Comparison of ENCODE assay signal across 8 mouse cellular contexts in the genomic region with DNA sequence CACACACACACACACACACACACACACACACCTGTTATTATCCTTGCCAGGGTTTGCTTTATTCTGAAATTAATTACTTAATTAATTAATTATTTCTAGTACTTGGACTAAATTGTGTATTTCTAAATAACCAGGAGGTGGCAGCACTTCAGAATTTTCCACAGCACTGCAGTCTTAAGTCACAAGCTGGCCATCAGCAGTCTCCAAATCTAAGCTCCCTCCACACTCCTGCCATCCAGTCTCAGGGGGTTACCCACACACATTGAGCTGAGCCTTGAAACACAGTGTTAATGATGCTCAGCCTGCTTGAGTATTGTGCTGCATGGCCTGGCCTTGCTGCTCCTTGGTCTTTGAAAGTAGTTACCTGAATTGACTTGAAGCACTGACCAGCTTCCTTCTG. TPM values are rescaled to one million over a fixed set of nuclear protein-coding genes. Genes with fewer than 3 reads are reported as not detected.
DNase-seq lines count a peak whose midpoint lies in the region; ATAC-seq and TF ChIP-seq lines count a peak whose summit lies in the region.

No protein-coding gene starts in this region.

- no peaks in the 10 kb centered on the region for H3K9me3 ChIP-seq in E14TG2a.4 (ENCODE audit: low read length)
- no peaks in the 10 kb centered on the region for H3K9me3 ChIP-seq in hindbrain, embryonic 11.5 days (ENCODE audit: control insufficient read depth, low read length)
- H3K9me3 ChIP-seq in midbrain, embryonic 13.5 days = no peaks in the 10 kb centered on the region

- H3K27me3 ChIP-seq in heart, adult 2 months (ENCODE audit: control insufficient read depth, insufficient read depth, low read length) = no peaks in the 10 kb centered on the region
- H3K27me3 ChIP-seq in E14TG2a.4 (ENCODE audit: insufficient read depth, low read length) = no peaks in the 10 kb centered on the region
- no peaks in the 10 kb centered on the region for H3K27me3 ChIP-seq in hindbrain, embryonic 11.5 days (ENCODE audit: control insufficient read depth, insufficient read depth, low read length)
- no peaks in the 10 kb centered on the region for H3K27me3 ChIP-seq in midbrain, embryonic 13.5 days

- no peak for TF ChIP-seq EP300 in heart, adult 2 months (IDR thresholded peaks at IDR 0.05; ENCODE audit: insufficient read depth, low read depth, low read length)

- intact Hi-C loops in heart, adult 2 months (cut with DNase I) = loop anchor here (1.0 kb wide), 1 partner anchor 76 kb away; no protein-coding TSS in a partner anchor
- intact Hi-C loops in gastrocnemius, postnatal 14 days (cut with DNase I; ENCODE audit: low total_unique reads) = loop anchor here (5.0 kb wide), 1 partner anchor 79 kb away; no protein-coding TSS in a partner anchor

- no peaks in the 10 kb centered on the region for H3K36me3 ChIP-seq in heart, adult 2 months (ENCODE audit: control insufficient read depth, insufficient read depth, low read length)
- H3K36me3 ChIP-seq in E14TG2a.4 (ENCODE audit: insufficient read depth, low read length) = no peaks in the 10 kb centered on the region
- H3K36me3 ChIP-seq in hindbrain, embryonic 11.5 days (ENCODE audit: control insufficient read depth, insufficient read depth, low read length) = no peaks in the 10 kb centered on the region
- H3K36me3 ChIP-seq in midbrain, embryonic 13.5 days = no peaks in the 10 kb centered on the region

- no peak for DNase-seq in heart, adult 2 months
- DNase-seq in heart, adult 9 months (ENCODE audit: low spot score in 2 of 2) = no peak
- peak; percentile 25 for DNase-seq in cerebellum, adult 8-10 months
- peak; percentile 49 for DNase-seq in hindbrain, embryonic 11.5 days (ENCODE audit: low spot score)
- DNase-seq in gastrocnemius, postnatal 14 days = no peak

- no peak overlapping the region for H3K4me3 ChIP-seq in heart, adult 2 months
- H3K4me3 ChIP-seq in E14TG2a.4 (replicated peaks; ENCODE audit: low read length) = no peak overlapping the region
- no peak overlapping the region for H3K4me3 ChIP-seq in hindbrain, embryonic 11.5 days (ENCODE audit: low read depth, low read length)
- no peak overlapping the region for H3K4me3 ChIP-seq in midbrain, embryonic 13.5 days (replicated peaks)

- TF ChIP-seq POLR2A in heart, adult 2 months (IDR thresholded peaks at IDR 0.05; ENCODE audit: insufficient read depth, low read depth, low read length) = no peak

- H3K79me2 ChIP-seq in heart, adult 2 months (replicated peaks; ENCODE audit: control insufficient read depth, insufficient read depth, low read length) = no peaks in the 10 kb centered on the region

- peak; percentile 71 for ATAC-seq in hindbrain, embryonic 11.5 days (ENCODE audit: low FRiP score)
- ATAC-seq in midbrain, embryonic 13.5 days = peak; percentile 85
- no peak for ATAC-seq in erythroblast, adult 5-6 weeks (replicated peaks; ENCODE audit: low FRiP score, poor library complexity, severe bottlenecking)

- no peak overlapping the region for H3K27ac ChIP-seq in heart, adult 2 months
- no peak overlapping the region for H3K27ac ChIP-seq in hindbrain, embryonic 11.5 days (ENCODE audit: low read depth, low read length)
- H3K27ac ChIP-seq in midbrain, embryonic 13.5 days = no peak overlapping the region

- TF ChIP-seq CTCF in heart, adult 2 months (IDR thresholded peaks at IDR 0.05) = peak; percentile 60
- peak; percentile 27; the same call in 1 of the 2 replicates for TF ChIP-seq CTCF in E14TG2a.4 (conservative IDR thresholded peaks at IDR 0.05; ENCODE audit: low read length)

- no peak overlapping the region for H3K9ac ChIP-seq in heart, adult 2 months (ENCODE audit: low read depth, low read length)
- H3K9ac ChIP-seq in hindbrain, embryonic 11.5 days (ENCODE audit: low read depth, low read length) = no peak overlapping the region
- H3K9ac ChIP-seq in midbrain, embryonic 13.5 days (replicated peaks) = no peak overlapping the region

- H3K4me2 ChIP-seq in hindbrain, embryonic 11.5 days (replicated peaks; ENCODE audit: low read depth, low read length) = no peak overlapping the region
- no peak overlapping the region for H3K4me2 ChIP-seq in midbrain, embryonic 13.5 days (replicated peaks)

- no peaks in the 10 kb centered on the region for H3K4me1 ChIP-seq in heart, adult 2 months (ENCODE audit: control insufficient read depth, insufficient read depth, low read length)
- no peaks in the 10 kb centered on the region for H3K4me1 ChIP-seq in E14TG2a.4 (replicated peaks; ENCODE audit: low read depth, low read length)
- no peaks in the 10 kb centered on the region for H3K4me1 ChIP-seq in hindbrain, embryonic 11.5 days (replicated peaks; ENCODE audit: control insufficient read depth, insufficient read depth, low read length)
- H3K4me1 ChIP-seq in midbrain, embryonic 13.5 days (replicated peaks) = no peaks in the 10 kb centered on the region

RNA-seq across cellular contexts. Expression of gene Ppp1r17, which starts 44.3 kb away (rescaled TPM):
- not detected for total RNA-seq in heart, adult 2 months (2021)
- polyA plus RNA-seq in heart, adult 2 months (2012; rRNA removed) = 0.10 TPM in 1 of 2 replicates, not detected in the other
- polyA plus RNA-seq in hindbrain, embryonic 11.5 days (2014; fragmentation: Nextera tagmentation; extraction: Ambion mirVana) = 26.5 and 33.2 TPM in 2 replicates
- 10.9 and 12.4 TPM in 2 replicates for polyA plus RNA-seq in midbrain, embryonic 13.5 days (2015; fragmentation: Nextera tagmentation; extraction: Ambion mirVana)
- total RNA-seq in erythroblast, adult 5-6 weeks (2015; ENCODE audit: low replicate concordance) = not detected in 2 replicates
- not detected in 2 replicates for total RNA-seq in erythroblast, adult 5-6 weeks (2017; ENCODE audit: low replicate concordance)
- total RNA-seq in gastrocnemius, postnatal 14 days (2021) = not detected

Comparison
In these comparisons a context has a peak if more than half of its experiments do, and no peak if none do; other contexts are left out.
1. DNase-seq: peak in cerebellum, adult 8-10 months (single experiment) and hindbrain, embryonic 11.5 days (single experiment); none in heart, adult 2 months (0 of 2), heart, adult 9 months (0 of 2) and gastrocnemius, postnatal 14 days (single experiment).